Mouse (Mus musculus): ENCODE results near the gene Svep1. TPM values are rescaled to one million over a fixed set of nuclear protein-coding genes. Genes with fewer than 3 reads are reported as not detected.

Gene Svep1
- polyA plus RNA-seq, 1 experiment: 0.08 TPM

- no peaks in the 10 kb centered on the region for H3K79me2 ChIP-seq (ENCODE audit: control insufficient read depth, insufficient read depth)
- H3ac ChIP-seq (ENCODE audit: control insufficient read depth, insufficient read length): no peak overlapping the region
- H3K36me3 ChIP-seq (ENCODE audit: control insufficient read depth, insufficient read depth): no peaks in the 10 kb centered on the region
- no peak overlapping the region for H3K4me3 ChIP-seq
- TF ChIP-seq E2F4 (IDR thresholded peaks at IDR 0.05; ENCODE audit: insufficient read depth) (no peak), POLR2A (IDR thresholded peaks at IDR 0.05; ENCODE audit: insufficient read length, low read depth) (no peak), SRF (IDR thresholded peaks at IDR 0.05; ENCODE audit: control insufficient read depth, insufficient read length, low read depth) (no peak), TCF3 (IDR thresholded peaks at IDR 0.05; ENCODE audit: insufficient read length, low read depth) (no peak), USF1 (IDR thresholded peaks at IDR 0.05; ENCODE audit: low read depth) (no peak), REST (IDR thresholded peaks at IDR 0.05; ENCODE audit: insufficient read depth, insufficient read length) (no peak), MYOD1 (IDR thresholded peaks at IDR 0.05; ENCODE audit: control insufficient read depth in 1 of 3, insufficient read length in 2 of 3, low read depth in 2 of 3) (no peak), TCF12 (IDR thresholded peaks at IDR 0.05; ENCODE audit: insufficient read depth, poor library complexity, severe bottlenecking) (no peak), MAX (IDR thresholded peaks at IDR 0.05; ENCODE audit: low read depth) (no peak), POLR2AphosphoS2 (IDR thresholded peaks at IDR 0.05; ENCODE audit: insufficient read length, low read depth) (no peak), CEBPB (IDR thresholded peaks at IDR 0.05; ENCODE audit: insufficient read depth, poor library complexity, severe bottlenecking) (no peak), MYOG (IDR thresholded peaks at IDR 0.05; ENCODE audit: control insufficient read depth in 1 of 3, insufficient read depth in 1 of 3, insufficient read length in 2 of 3, low read depth in 2 of 3) (no peak)
- no peak overlapping the region for H3K4me2 ChIP-seq (ENCODE audit: low read depth)
- H3K27me3 ChIP-seq (ENCODE audit: control insufficient read depth, insufficient read depth, insufficient read length): no peaks in the 10 kb centered on the region
Measured at GRCm38 (mm10) chr4:58064721-58065120, 141.9 kb downstream of the Svep1 start.

GRCm38 (mm10) chr4:58062933-58063332, 143.7 kb downstream of the Svep1 start:
- no peaks in the 10 kb centered on the region for H3K79me2 ChIP-seq (ENCODE audit: control insufficient read depth, insufficient read depth)
- no peak overlapping the region for H3ac ChIP-seq (ENCODE audit: control insufficient read depth, insufficient read length)
- no peaks in the 10 kb centered on the region for H3K27me3 ChIP-seq (ENCODE audit: control insufficient read depth, insufficient read depth, insufficient read length)
- H3K36me3 ChIP-seq (ENCODE audit: control insufficient read depth, insufficient read depth): no peaks in the 10 kb centered on the region
- H3K4me3 ChIP-seq: no peak overlapping the region
- H3K4me2 ChIP-seq (ENCODE audit: low read depth): no peak overlapping the region
- no peak for TF ChIP-seq REST (IDR thresholded peaks at IDR 0.05; ENCODE audit: insufficient read depth, insufficient read length)
- no peak for TF ChIP-seq USF1 (IDR thresholded peaks at IDR 0.05; ENCODE audit: low read depth)
- TF ChIP-seq MYOD1 (IDR thresholded peaks at IDR 0.05; ENCODE audit: control insufficient read depth in 1 of 3, insufficient read length in 2 of 3, low read depth in 2 of 3): no peak
- TF ChIP-seq CEBPB (IDR thresholded peaks at IDR 0.05; ENCODE audit: insufficient read depth, poor library complexity, severe bottlenecking): no peak
- no peak for TF ChIP-seq TCF3 (IDR thresholded peaks at IDR 0.05; ENCODE audit: insufficient read length, low read depth)
- TF ChIP-seq E2F4 (IDR thresholded peaks at IDR 0.05; ENCODE audit: insufficient read depth): no peak
- no peak for TF ChIP-seq TCF12 (IDR thresholded peaks at IDR 0.05; ENCODE audit: insufficient read depth, poor library complexity, severe bottlenecking)
- TF ChIP-seq MYOG (IDR thresholded peaks at IDR 0.05; ENCODE audit: control insufficient read depth in 1 of 3, insufficient read depth in 1 of 3, insufficient read length in 2 of 3, low read depth in 2 of 3): no peak
- no peak for TF ChIP-seq POLR2A (IDR thresholded peaks at IDR 0.05; ENCODE audit: insufficient read length, low read depth)
- no peak for TF ChIP-seq SRF (IDR thresholded peaks at IDR 0.05; ENCODE audit: control insufficient read depth, insufficient read length, low read depth)
- no peak for TF ChIP-seq POLR2AphosphoS2 (IDR thresholded peaks at IDR 0.05; ENCODE audit: insufficient read length, low read depth)
- no peak for TF ChIP-seq MAX (IDR thresholded peaks at IDR 0.05; ENCODE audit: low read depth)

GRCm38 (mm10) chr4:58055653-58056052, 151.0 kb downstream of the Svep1 start:
- Histone ChIP-seq H3K27me3 (ENCODE audit: control insufficient read depth, insufficient read depth, insufficient read length) (no peaks in the 10 kb centered on the region), H3ac (ENCODE audit: control insufficient read depth, insufficient read length) (no peak overlapping the region), H3K4me3 (no peak overlapping the region), H3K4me2 (ENCODE audit: low read depth) (no peak overlapping the region), H3K36me3 (ENCODE audit: control insufficient read depth, insufficient read depth) (no peaks in the 10 kb centered on the region), H3K79me2 (ENCODE audit: control insufficient read depth, insufficient read depth) (no peaks in the 10 kb centered on the region)
- TF ChIP-seq TCF12 (IDR thresholded peaks at IDR 0.05; ENCODE audit: insufficient read depth, poor library complexity, severe bottlenecking): no peak
- TF ChIP-seq MYOG (IDR thresholded peaks at IDR 0.05; ENCODE audit: control insufficient read depth in 1 of 3, insufficient read depth in 1 of 3, insufficient read length in 2 of 3, low read depth in 2 of 3): no peak
- no peak for TF ChIP-seq POLR2AphosphoS2 (IDR thresholded peaks at IDR 0.05; ENCODE audit: insufficient read length, low read depth)
- no peak for TF ChIP-seq REST (IDR thresholded peaks at IDR 0.05; ENCODE audit: insufficient read depth, insufficient read length)
- TF ChIP-seq MAX (IDR thresholded peaks at IDR 0.05; ENCODE audit: low read depth): no peak
- TF ChIP-seq POLR2A (IDR thresholded peaks at IDR 0.05; ENCODE audit: insufficient read length, low read depth): no peak
- TF ChIP-seq USF1 (IDR thresholded peaks at IDR 0.05; ENCODE audit: low read depth): no peak
- TF ChIP-seq SRF (IDR thresholded peaks at IDR 0.05; ENCODE audit: control insufficient read depth, insufficient read length, low read depth): no peak
- no peak for TF ChIP-seq MYOD1 (IDR thresholded peaks at IDR 0.05; ENCODE audit: control insufficient read depth in 1 of 3, insufficient read length in 2 of 3, low read depth in 2 of 3)
- no peak for TF ChIP-seq TCF3 (IDR thresholded peaks at IDR 0.05; ENCODE audit: insufficient read length, low read depth)
- TF ChIP-seq E2F4 (IDR thresholded peaks at IDR 0.05; ENCODE audit: insufficient read depth): no peak
- TF ChIP-seq CEBPB (IDR thresholded peaks at IDR 0.05; ENCODE audit: insufficient read depth, poor library complexity, severe bottlenecking): no peak

- no peaks in the 10 kb centered on the region for H3K79me2 ChIP-seq (ENCODE audit: control insufficient read depth, insufficient read depth)
- TF ChIP-seq POLR2A (IDR thresholded peaks at IDR 0.05; ENCODE audit: insufficient read length, low read depth): no peak
- TF ChIP-seq MYOD1 (IDR thresholded peaks at IDR 0.05; ENCODE audit: control insufficient read depth in 1 of 3, insufficient read length in 2 of 3, low read depth in 2 of 3): no peak
- TF ChIP-seq TCF3 (IDR thresholded peaks at IDR 0.05; ENCODE audit: insufficient read length, low read depth): no peak
- TF ChIP-seq MAX (IDR thresholded peaks at IDR 0.05; ENCODE audit: low read depth): no peak
- TF ChIP-seq POLR2AphosphoS2 (IDR thresholded peaks at IDR 0.05; ENCODE audit: insufficient read length, low read depth): no peak
- no peak for TF ChIP-seq MYOG (IDR thresholded peaks at IDR 0.05; ENCODE audit: control insufficient read depth in 1 of 3, insufficient read depth in 1 of 3, insufficient read length in 2 of 3, low read depth in 2 of 3)
- no peak for TF ChIP-seq USF1 (IDR thresholded peaks at IDR 0.05; ENCODE audit: low read depth)
- no peaks in the 10 kb centered on the region for H3K27me3 ChIP-seq (ENCODE audit: control insufficient read depth, insufficient read depth, insufficient read length)
- H3K4me3 ChIP-seq: no peak overlapping the region
- no peak overlapping the region for H3K4me2 ChIP-seq (ENCODE audit: low read depth)
- H3ac ChIP-seq (ENCODE audit: control insufficient read depth, insufficient read length): no peak overlapping the region
- no peaks in the 10 kb centered on the region for H3K36me3 ChIP-seq (ENCODE audit: control insufficient read depth, insufficient read depth)
Measured at GRCm38 (mm10) chr4:58054441-58054840, 152.2 kb downstream of the Svep1 start.
